Mouse (Mus musculus): Measurements from ENCODE around the gene 2210016L21Rik. TPM values are rescaled to one million over a fixed set of nuclear protein-coding genes. Genes with fewer than 3 reads are reported as not detected.

2210016L21Rik gene
- total and polyA plus RNA-seq, 3 experiments, result 16.2 to 46.1 TPM; not detected in 1

DNA sequence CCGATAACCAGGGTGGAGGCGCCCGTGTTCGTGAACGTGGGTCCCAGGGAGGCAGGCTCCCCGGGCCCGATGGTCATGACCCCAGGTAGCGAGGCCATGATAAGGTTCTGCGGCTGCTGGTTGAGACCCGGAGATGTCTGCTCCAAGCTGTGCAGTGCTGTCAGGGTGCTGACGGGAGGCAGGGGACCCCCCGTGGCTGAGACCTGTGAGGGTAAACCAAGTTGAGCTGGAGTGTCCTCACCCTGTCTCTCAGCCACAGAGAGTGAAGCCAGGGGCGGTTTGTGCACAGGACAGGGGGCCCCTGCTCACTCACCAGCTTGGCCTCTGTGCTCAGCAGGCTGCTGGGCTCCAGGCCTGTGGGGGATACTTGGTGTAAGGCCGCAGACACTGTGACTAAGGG lies 11.4 kb downstream of the 2210016L21Rik start:
- no peak overlapping the region for H3K27ac ChIP-seq (ENCODE audit: control insufficient read depth, low read depth, low read length)
- no peaks in the 10 kb centered on the region for H3K27me3 ChIP-seq (ENCODE audit: control insufficient read depth in 1 of 2, insufficient read depth in 2 of 2, low read length in 2 of 2)
- no peak for DNase-seq (ENCODE audit: low read depth, low spot score)
- TF ChIP-seq GABPA (IDR thresholded peaks at IDR 0.05; ENCODE audit: low read depth, low read length), result no peak
- no peak for TF ChIP-seq NELFE (IDR thresholded peaks at IDR 0.05; ENCODE audit: low read depth, low read length)
- TF ChIP-seq USF2 (IDR thresholded peaks at IDR 0.05; ENCODE audit: borderline replicate concordance in 1 of 2, insufficient read depth in 1 of 2, low read depth in 1 of 2, low read length in 2 of 2), result no peak
- TF ChIP-seq UBTF (IDR thresholded peaks at IDR 0.05; ENCODE audit: borderline replicate concordance, insufficient read depth, low read depth, low read length), result no peak
- TF ChIP-seq MAX (IDR thresholded peaks at IDR 0.05; ENCODE audit: low read length), result no peak
- no peak for TF ChIP-seq GATA1 (IDR thresholded peaks at IDR 0.05; ENCODE audit: low read depth, low read length)
- TF ChIP-seq JUND (IDR thresholded peaks at IDR 0.05; ENCODE audit: low read depth, low read length), result no peak
- no peak for TF ChIP-seq SMC3 (IDR thresholded peaks at IDR 0.05; ENCODE audit: low read depth, low read length)
- TF ChIP-seq KAT2A (conservative IDR thresholded peaks at IDR 0.05; ENCODE audit: low read depth, low read length), result no peak
- TF ChIP-seq RCOR1 (IDR thresholded peaks at IDR 0.05; ENCODE audit: low read depth, low read length), result no peak
- TF ChIP-seq ZC3H11A (IDR thresholded peaks at IDR 0.05; ENCODE audit: low read depth, low read length), result no peak
- no peak for TF ChIP-seq MEF2A (IDR thresholded peaks at IDR 0.05; ENCODE audit: extremely low read depth, insufficient replicate concordance, low read depth, low read length, poor library complexity, severe bottlenecking)
- no peak for TF ChIP-seq MYC (IDR thresholded peaks at IDR 0.05; ENCODE audit: low read depth, low read length)
- TF ChIP-seq CHD2 (IDR thresholded peaks at IDR 0.05; ENCODE audit: low read length), result no peak
- TF ChIP-seq TBP (IDR thresholded peaks at IDR 0.05; ENCODE audit: low read depth, low read length), result no peak
- TF ChIP-seq MAZ (IDR thresholded peaks at IDR 0.05; ENCODE audit: low read depth, low read length), result no peak
- no peaks in the 10 kb centered on the region for H3K36me3 ChIP-seq (ENCODE audit: control insufficient read depth in 1 of 2, insufficient read depth in 2 of 2, low read length in 2 of 2)
- no peaks in the 10 kb centered on the region for H3K9me3 ChIP-seq (replicated peaks; ENCODE audit: insufficient read depth, low read length)
- H3K9ac ChIP-seq (ENCODE audit: control insufficient read depth, low read depth, low read length, poor library complexity, severe bottlenecking), result no peak overlapping the region
- H3K4me3 ChIP-seq (ENCODE audit: control insufficient read depth in 1 of 2, insufficient read depth in 1 of 2, low read depth in 2 of 2, low read length in 2 of 2), result no peak overlapping the region
- H3K4me1 ChIP-seq (ENCODE audit: control insufficient read depth in 1 of 2, insufficient read depth in 2 of 2, low read length in 2 of 2), result no peaks in the 10 kb centered on the region
- H3K79me2 ChIP-seq (ENCODE audit: control insufficient read depth, insufficient read depth, low read length, poor library complexity), result no peaks in the 10 kb centered on the region

GRCm38 (mm10) chr5:114958069-114958468 lies 16.1 kb downstream of the 2210016L21Rik start:
- no peak overlapping the region for H3K27ac ChIP-seq (ENCODE audit: control insufficient read depth, low read depth, low read length)
- TF ChIP-seq UBTF (IDR thresholded peaks at IDR 0.05; ENCODE audit: borderline replicate concordance, insufficient read depth, low read depth, low read length) (no peak), TCF12 (IDR thresholded peaks at IDR 0.05; ENCODE audit: low read depth, low read length) (no peak), E2F4 (IDR thresholded peaks at IDR 0.05; ENCODE audit: borderline replicate concordance, low read depth, low read length) (no peak), CHD2 (IDR thresholded peaks at IDR 0.05; ENCODE audit: low read length) (no peak), POLR2A (IDR thresholded peaks at IDR 0.05; ENCODE audit: control insufficient read depth in 1 of 2, insufficient read depth in 1 of 2, low read depth in 1 of 2, low read length in 2 of 2, poor library complexity in 1 of 2) (no peak), MAX (IDR thresholded peaks at IDR 0.05; ENCODE audit: low read length) (no peak)
- H3K9ac ChIP-seq (ENCODE audit: control insufficient read depth, low read depth, low read length, poor library complexity, severe bottlenecking), result no peak overlapping the region
- H3K9me3 ChIP-seq (replicated peaks; ENCODE audit: insufficient read depth, low read length), result no peaks in the 10 kb centered on the region
- no peaks in the 10 kb centered on the region for H3K36me3 ChIP-seq (ENCODE audit: control insufficient read depth in 1 of 2, insufficient read depth in 2 of 2, low read length in 2 of 2)
- H3K79me2 ChIP-seq (ENCODE audit: control insufficient read depth, insufficient read depth, low read length, poor library complexity), result no peaks in the 10 kb centered on the region
- H3K4me1 ChIP-seq (ENCODE audit: control insufficient read depth in 1 of 2, insufficient read depth in 2 of 2, low read length in 2 of 2), result no peaks in the 10 kb centered on the region
- H3K4me3 ChIP-seq (ENCODE audit: control insufficient read depth in 1 of 2, insufficient read depth in 1 of 2, low read depth in 2 of 2, low read length in 2 of 2), result no peak overlapping the region
- DNase-seq (ENCODE audit: low read depth, low spot score), result no peak
- H3K27me3 ChIP-seq (ENCODE audit: control insufficient read depth in 1 of 2, insufficient read depth in 2 of 2, low read length in 2 of 2), result no peaks in the 10 kb centered on the region

All from MEL (cell line).